Mouse (Mus musculus): ENCODE results near the gene Grm4. TPM values are rescaled to one million over a fixed set of nuclear protein-coding genes. Genes with fewer than 3 reads are reported as not detected.

Gene Grm4
- polyA plus RNA-seq, 1 experiment = 0.81 TPM

DNA sequence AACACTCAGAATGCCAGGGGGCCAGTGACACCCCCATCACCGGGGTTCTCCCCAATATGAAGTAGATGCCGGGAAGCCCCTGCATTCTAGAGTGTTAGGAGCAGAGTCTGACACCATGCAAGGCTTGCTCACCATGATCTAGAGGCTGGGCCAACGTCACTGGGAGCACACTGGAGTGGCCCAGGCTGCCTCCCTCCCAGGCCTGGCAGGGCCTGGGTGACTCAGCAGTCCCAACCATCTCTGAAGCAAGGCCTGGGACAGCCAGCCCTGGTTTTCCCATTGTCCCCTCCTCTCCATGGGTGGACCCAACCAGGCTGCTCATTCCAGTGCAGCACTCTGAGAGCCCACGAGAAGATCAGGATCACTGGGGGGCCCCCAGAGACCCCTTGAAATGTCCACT, 20.4 kb downstream of the Grm4 start:
- TF ChIP-seq CTCF (IDR thresholded peaks at IDR 0.05; ENCODE audit: control insufficient read depth, insufficient read depth, insufficient replicate concordance, low read depth, low read length) (no peak), POLR2A (IDR thresholded peaks at IDR 0.05; ENCODE audit: control insufficient read depth, low read depth, low read length) (no peak)
- H3K36me3 ChIP-seq (ENCODE audit: control insufficient read depth, insufficient read depth, low read length) = no peaks in the 10 kb centered on the region

DNA sequence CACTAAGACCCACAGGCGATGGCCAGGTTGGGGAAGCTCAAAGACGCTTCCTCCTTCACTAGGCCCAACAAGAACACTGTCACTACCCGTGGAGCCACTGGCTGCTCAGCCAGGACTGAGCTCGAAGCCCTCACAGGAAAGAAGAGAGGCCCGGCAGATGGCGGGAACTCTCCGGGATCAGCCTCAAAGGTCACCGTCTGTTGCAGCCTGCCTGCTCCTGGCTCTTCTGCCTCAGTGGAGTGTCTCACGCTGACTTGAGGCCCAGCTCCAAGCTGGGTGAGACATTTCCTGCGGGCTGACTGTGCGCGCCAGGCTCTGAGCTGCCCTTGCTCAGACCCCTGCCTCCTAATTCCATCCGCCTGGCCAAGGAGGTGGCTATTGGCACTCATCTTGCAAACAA, 22.1 kb downstream of the Grm4 start:
- peaks cover 10% of the 10 kb centered on the region for H3K4me1 ChIP-seq (ENCODE audit: control insufficient read depth, insufficient read depth, low read length)
- H3K27ac ChIP-seq (ENCODE audit: control insufficient read depth, insufficient read depth, low read depth, low read length) = no peak overlapping the region

More for the DNA sequence above, 20.4 kb downstream of the Grm4 start:
- Histone ChIP-seq H3K27ac (ENCODE audit: control insufficient read depth, insufficient read depth, low read depth, low read length) (no peak overlapping the region), H3K4me3 (ENCODE audit: control insufficient read depth, low read depth, low read length) (no peak overlapping the region), H3K4me1 (ENCODE audit: control insufficient read depth, insufficient read depth, low read length) (peaks cover 10% of the 10 kb centered on the region), H3K27me3 (ENCODE audit: control insufficient read depth, insufficient read depth, low read length) (no peaks in the 10 kb centered on the region; the same call in 1 of the 2 replicates)

DNA sequence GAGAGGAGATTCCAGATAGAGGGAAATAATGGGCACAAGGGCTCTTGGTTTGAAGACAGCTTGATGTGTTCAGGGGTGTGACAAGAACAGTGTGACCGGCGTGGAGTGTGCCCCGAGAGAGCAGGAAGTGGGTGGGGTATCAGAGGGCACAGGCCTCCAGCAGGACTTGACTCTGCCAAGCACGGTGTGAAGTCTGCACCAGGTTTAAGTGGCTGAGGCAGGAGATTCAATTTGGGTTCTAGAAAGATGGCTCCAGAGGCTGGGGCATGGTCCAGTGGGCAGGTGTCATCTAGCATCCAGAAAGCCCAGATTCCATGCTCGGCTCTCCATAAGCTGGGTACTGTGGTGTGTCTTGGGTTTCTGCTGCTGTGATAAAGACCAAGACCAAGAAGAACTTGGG, 23.4 kb downstream of the Grm4 start:
- Histone ChIP-seq H3K4me3 (ENCODE audit: control insufficient read depth, low read depth, low read length) (no peak overlapping the region), H3K36me3 (ENCODE audit: control insufficient read depth, insufficient read depth, low read length) (no peaks in the 10 kb centered on the region), H3K4me1 (ENCODE audit: control insufficient read depth, insufficient read depth, low read length) (peaks cover 8% of the 10 kb centered on the region), H3K27ac (ENCODE audit: control insufficient read depth, insufficient read depth, low read depth, low read length) (no peak overlapping the region), H3K27me3 (ENCODE audit: control insufficient read depth, insufficient read depth, low read length) (no peaks in the 10 kb centered on the region; the same call in 1 of the 2 replicates)
- TF ChIP-seq POLR2A (IDR thresholded peaks at IDR 0.05; ENCODE audit: control insufficient read depth, low read depth, low read length) = no peak
- TF ChIP-seq CTCF (IDR thresholded peaks at IDR 0.05; ENCODE audit: control insufficient read depth, insufficient read depth, insufficient replicate concordance, low read depth, low read length) = no peak

More for the DNA sequence above, 22.1 kb downstream of the Grm4 start:
- 0 out of 2 replicates have a peak, but pooled peaks have one; percentile 2 for TF ChIP-seq CTCF (IDR thresholded peaks at IDR 0.05; ENCODE audit: control insufficient read depth, insufficient read depth, insufficient replicate concordance, low read depth, low read length)
- no peak for TF ChIP-seq POLR2A (IDR thresholded peaks at IDR 0.05; ENCODE audit: control insufficient read depth, low read depth, low read length)
- Histone ChIP-seq H3K4me3 (ENCODE audit: control insufficient read depth, low read depth, low read length) (no peak overlapping the region), H3K36me3 (ENCODE audit: control insufficient read depth, insufficient read depth, low read length) (no peaks in the 10 kb centered on the region), H3K27me3 (ENCODE audit: control insufficient read depth, insufficient read depth, low read length) (no peaks in the 10 kb centered on the region; the same call in 1 of the 2 replicates)

DNA sequence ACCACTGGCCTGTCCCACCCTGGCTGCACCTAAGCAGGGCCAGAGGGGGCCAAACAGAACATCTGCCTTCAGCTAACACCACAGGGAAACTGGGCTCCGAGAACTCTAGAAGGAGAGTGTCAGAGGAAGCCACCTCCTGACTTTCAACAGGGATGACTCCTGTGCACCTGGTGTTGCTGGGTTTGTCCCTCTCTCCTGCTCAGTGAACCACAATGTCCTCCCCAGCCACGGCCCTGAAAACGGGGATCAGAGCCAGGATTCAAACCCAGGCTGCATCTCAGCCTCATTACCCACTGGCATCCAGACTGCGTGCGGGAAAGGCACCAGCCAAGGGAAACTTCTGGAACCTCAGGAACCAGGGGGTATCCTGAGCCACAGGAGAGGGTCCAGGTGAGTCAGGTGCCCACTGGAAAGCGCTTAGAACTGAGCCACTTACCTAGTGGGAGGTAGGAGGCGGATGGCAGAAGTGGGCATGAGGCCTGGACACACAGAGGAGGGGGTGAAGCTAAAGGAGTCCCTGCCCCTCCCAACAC, 26.1 kb downstream of the Grm4 start:
- Histone ChIP-seq H3K4me1 (ENCODE audit: control insufficient read depth, insufficient read depth, low read length) (no peaks in the 10 kb centered on the region), H3K27ac (ENCODE audit: control insufficient read depth, insufficient read depth, low read depth, low read length) (no peak overlapping the region), H3K36me3 (ENCODE audit: control insufficient read depth, insufficient read depth, low read length) (no peaks in the 10 kb centered on the region), H3K27me3 (ENCODE audit: control insufficient read depth, insufficient read depth, low read length) (no peaks in the 10 kb centered on the region), H3K4me3 (ENCODE audit: control insufficient read depth, low read depth, low read length) (no peak overlapping the region)
- no peak for TF ChIP-seq CTCF (IDR thresholded peaks at IDR 0.05; ENCODE audit: control insufficient read depth, insufficient read depth, insufficient replicate concordance, low read depth, low read length)
- TF ChIP-seq POLR2A (IDR thresholded peaks at IDR 0.05; ENCODE audit: control insufficient read depth, low read depth, low read length) = no peak

DNA sequence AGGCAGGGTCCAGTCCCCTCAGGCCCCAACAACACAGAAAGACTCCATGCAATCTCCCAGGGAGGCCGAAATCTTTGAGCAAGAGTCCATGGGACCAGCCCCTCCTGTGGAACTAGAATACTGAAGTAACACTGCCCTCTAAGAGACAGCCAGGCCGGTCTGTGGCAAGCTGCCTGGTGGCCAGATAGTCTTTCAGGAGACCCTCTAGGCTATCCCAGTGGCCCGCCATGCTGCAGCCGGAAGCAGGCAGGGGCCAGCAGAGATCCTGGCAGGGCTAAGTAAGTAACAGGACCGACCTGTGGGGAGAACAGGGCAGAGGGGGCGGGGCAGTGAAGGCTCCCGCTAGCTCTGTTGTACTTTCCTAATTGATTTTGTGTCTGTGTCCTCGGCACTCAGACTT, 27.2 kb downstream of the Grm4 start:
- H3K27me3 ChIP-seq (ENCODE audit: control insufficient read depth, insufficient read depth, low read length) = no peaks in the 10 kb centered on the region
- H3K4me1 ChIP-seq (ENCODE audit: control insufficient read depth, insufficient read depth, low read length) = no peaks in the 10 kb centered on the region
- H3K4me3 ChIP-seq (ENCODE audit: control insufficient read depth, low read depth, low read length) = no peak overlapping the region
- no peak overlapping the region for H3K27ac ChIP-seq (ENCODE audit: control insufficient read depth, insufficient read depth, low read depth, low read length)
- H3K36me3 ChIP-seq (ENCODE audit: control insufficient read depth, insufficient read depth, low read length) = no peaks in the 10 kb centered on the region
- TF ChIP-seq CTCF (IDR thresholded peaks at IDR 0.05; ENCODE audit: control insufficient read depth, insufficient read depth, insufficient replicate concordance, low read depth, low read length) (no peak), POLR2A (IDR thresholded peaks at IDR 0.05; ENCODE audit: control insufficient read depth, low read depth, low read length) (no peak)

DNA sequence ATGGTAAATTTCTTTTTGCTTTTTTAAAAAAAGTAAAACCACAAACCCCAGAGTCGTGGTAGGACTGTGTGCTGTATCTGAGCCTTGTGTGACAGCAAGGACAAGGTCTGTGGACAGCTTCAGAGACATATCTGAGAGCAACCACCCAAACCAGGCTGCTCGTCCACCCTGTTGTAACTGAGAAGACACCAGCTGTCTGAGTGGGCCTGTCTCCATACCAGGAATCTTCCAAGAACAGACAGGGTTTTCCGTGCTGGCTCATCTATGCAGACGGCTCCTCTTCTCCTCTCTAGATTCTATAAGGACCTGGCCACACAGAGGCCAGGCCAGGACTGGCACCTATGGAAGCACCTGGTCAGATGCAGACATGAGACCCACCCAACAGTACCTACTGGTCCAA, 27.8 kb downstream of the Grm4 start:
- Histone ChIP-seq H3K4me1 (ENCODE audit: control insufficient read depth, insufficient read depth, low read length) (no peaks in the 10 kb centered on the region; the same call in 1 of the 2 replicates), H3K27ac (ENCODE audit: control insufficient read depth, insufficient read depth, low read depth, low read length) (no peak overlapping the region), H3K36me3 (ENCODE audit: control insufficient read depth, insufficient read depth, low read length) (no peaks in the 10 kb centered on the region), H3K4me3 (ENCODE audit: control insufficient read depth, low read depth, low read length) (no peak overlapping the region), H3K27me3 (ENCODE audit: control insufficient read depth, insufficient read depth, low read length) (no peaks in the 10 kb centered on the region)
- TF ChIP-seq POLR2A (IDR thresholded peaks at IDR 0.05; ENCODE audit: control insufficient read depth, low read depth, low read length) (no peak), CTCF (IDR thresholded peaks at IDR 0.05; ENCODE audit: control insufficient read depth, insufficient read depth, insufficient replicate concordance, low read depth, low read length) (no peak)

DNA sequence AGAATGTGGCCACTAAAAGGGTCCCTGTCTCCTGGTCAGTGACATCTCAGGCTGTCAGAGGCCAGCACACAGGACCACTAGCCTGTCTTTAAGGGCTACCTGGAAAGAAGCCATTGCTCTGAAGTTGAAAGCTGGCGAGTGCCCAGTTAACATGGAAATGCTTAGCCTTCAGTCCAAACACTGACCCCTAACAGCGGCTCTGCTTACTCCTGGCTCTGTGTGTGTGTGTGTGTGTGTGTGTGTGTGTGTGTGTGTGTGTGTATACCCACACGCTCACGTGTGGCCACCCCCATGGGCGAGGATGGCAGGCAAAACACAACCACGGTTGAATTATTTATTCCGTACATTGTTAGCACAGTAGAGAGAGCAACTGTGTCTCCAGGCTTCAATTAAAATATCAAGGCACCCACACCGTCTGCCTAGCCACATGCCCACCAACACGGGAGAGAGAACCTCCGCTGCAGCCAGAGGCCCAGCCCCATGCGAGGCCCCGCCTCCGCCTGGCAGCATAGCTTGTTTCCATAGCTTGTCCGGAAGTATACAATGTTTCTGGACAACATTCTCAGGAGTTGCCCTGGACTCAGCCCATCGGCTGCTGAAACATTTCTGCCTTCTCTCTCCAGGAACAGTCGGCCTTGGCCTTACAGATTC, 32.9 kb downstream of the Grm4 start:
- Histone ChIP-seq H3K27ac (ENCODE audit: control insufficient read depth, insufficient read depth, low read depth, low read length) (no peak overlapping the region), H3K36me3 (ENCODE audit: control insufficient read depth, insufficient read depth, low read length) (no peaks in the 10 kb centered on the region), H3K4me3 (ENCODE audit: control insufficient read depth, low read depth, low read length) (no peak overlapping the region), H3K27me3 (ENCODE audit: control insufficient read depth, insufficient read depth, low read length) (no peaks in the 10 kb centered on the region), H3K4me1 (ENCODE audit: control insufficient read depth, insufficient read depth, low read length) (no peaks in the 10 kb centered on the region; the same call in 1 of the 2 replicates)
- TF ChIP-seq CTCF (IDR thresholded peaks at IDR 0.05; ENCODE audit: control insufficient read depth, insufficient read depth, insufficient replicate concordance, low read depth, low read length) = no peak
- TF ChIP-seq POLR2A (IDR thresholded peaks at IDR 0.05; ENCODE audit: control insufficient read depth, low read depth, low read length) = no peak
